Mouse (Mus musculus) myocyte (in vitro differentiated cells): ENCODE data around the gene Celf5. TPM values are rescaled to one million over a fixed set of nuclear protein-coding genes. Genes with fewer than 3 reads are reported as not detected.

Source experiments
- H3K27me3 ChIP-seq: one replicate; pipeline ENCODE4 v1.6.1; 2011; ENCODE audit not compliant: control insufficient read depth, insufficient read depth, insufficient read length
- H3K36me3 ChIP-seq: one replicate; pipeline ENCODE4 v1.6.1; 2011; ENCODE audit not compliant: control insufficient read depth, insufficient read depth
- H3K4me2 ChIP-seq: one replicate; pipeline ENCODE4 v1.6.1; 2011; ENCODE audit warnings: low read depth, control low read depth
- H3K4me3 ChIP-seq: one replicate; pipeline ENCODE4 v1.5.1; 2011; ENCODE audit warnings: mild to moderate bottlenecking, control low read depth, moderate library complexity
- H3K79me2 ChIP-seq: one replicate; pipeline ENCODE4 v1.6.1; 2011; ENCODE audit not compliant: control insufficient read depth, insufficient read depth
- H3ac ChIP-seq: one replicate; pipeline ENCODE4 v1.6.1; 2011; ENCODE audit not compliant: control insufficient read depth, insufficient read length
- CEBPB ChIP-seq: IDR thresholded peaks from 2 replicates; pipeline ENCODE4 v1.6.1; 2011; ENCODE audit warnings: mild to moderate bottlenecking, moderate library complexity; ENCODE audit not compliant: poor library complexity, insufficient read depth, severe bottlenecking
- E2F4 ChIP-seq: IDR thresholded peaks from one replicate; pipeline ENCODE4 v1.6.1; 2011; ENCODE audit warnings: mild to moderate bottlenecking, control low read depth, moderate library complexity; ENCODE audit not compliant: insufficient read depth
- MAX ChIP-seq: IDR thresholded peaks from one replicate; pipeline ENCODE4 v1.6.1; 2011; ENCODE audit warnings: low read depth, mild to moderate bottlenecking, control low read depth
- MYOD1 ChIP-seq, 3 experiments: IDR thresholded peaks; one replicate each; pipeline ENCODE4 v1.6.1; 2011; ENCODE audit warnings: control low read depth in 2 of 3, low read depth in 2 of 3, mild to moderate bottlenecking in 2 of 3, moderate library complexity in 1 of 3; ENCODE audit not compliant: insufficient read length in 2 of 3, control insufficient read depth in 1 of 3
- MYOG ChIP-seq, 3 experiments: IDR thresholded peaks; one replicate each; pipeline ENCODE4 v1.6.1; 2011; ENCODE audit warnings: control low read depth in 2 of 3, low read depth in 2 of 3, mild to moderate bottlenecking in 2 of 3; ENCODE audit not compliant: insufficient read length in 2 of 3, control insufficient read depth in 1 of 3, insufficient read depth in 1 of 3
- POLR2A ChIP-seq: IDR thresholded peaks from one replicate; pipeline ENCODE4 v1.6.1; 2011; ENCODE audit warnings: low read depth, mild to moderate bottlenecking, control low read depth, moderate library complexity; ENCODE audit not compliant: insufficient read length
- POLR2AphosphoS2 ChIP-seq: IDR thresholded peaks from one replicate; pipeline ENCODE4 v1.6.1; 2011; ENCODE audit warnings: low read depth, control low read depth; ENCODE audit not compliant: insufficient read length
- REST ChIP-seq: IDR thresholded peaks from one replicate; pipeline ENCODE4 v1.6.1; 2011; ENCODE audit warnings: mild to moderate bottlenecking, control low read depth, moderate library complexity; ENCODE audit not compliant: insufficient read depth, insufficient read length
- SRF ChIP-seq: IDR thresholded peaks from one replicate; pipeline ENCODE4 v1.6.1; 2011; ENCODE audit warnings: low read depth; ENCODE audit not compliant: control insufficient read depth, insufficient read length
- TCF12 ChIP-seq: IDR thresholded peaks from one replicate; pipeline ENCODE4 v1.6.1; 2011; ENCODE audit warnings: mild to moderate bottlenecking, control low read depth; ENCODE audit not compliant: poor library complexity, insufficient read depth, severe bottlenecking
- TCF3 ChIP-seq: IDR thresholded peaks from one replicate; pipeline ENCODE4 v1.6.1; 2011; ENCODE audit warnings: low read depth, control low read depth; ENCODE audit not compliant: insufficient read length
- USF1 ChIP-seq: IDR thresholded peaks from one replicate; pipeline ENCODE4 v1.6.1; 2011; ENCODE audit warnings: low read depth, mild to moderate bottlenecking, control low read depth, moderate library complexity
- polyA plus RNA-seq: library from polyadenylated mRNA; unstranded; fragments of >200 nt; fragmentation: generic; extraction: Trizol; gene quantifications from one replicate; pipeline ENCODE4 v1.2.1, GENCODE M21; 2012; ENCODE audit warnings: missing spikeins

Celf5 gene
- polyA plus RNA-seq, 1 experiment: 0.37 TPM

- Histone ChIP-seq H3K4me3 (no peak overlapping the region), H3K27me3 (peaks cover 7% of the 10 kb centered on the region), H3ac (no peak overlapping the region), H3K36me3 (no peaks in the 10 kb centered on the region), H3K79me2 (no peaks in the 10 kb centered on the region), H3K4me2 (no peak overlapping the region)
- no peak for TF ChIP-seq MYOG (IDR thresholded peaks at IDR 0.05; ENCODE audit: control insufficient read depth in 1 of 3, insufficient read depth in 1 of 3, insufficient read length in 2 of 3, low read depth in 2 of 3)
- TF ChIP-seq POLR2A: no peak
- TF ChIP-seq SRF: no peak
- TF ChIP-seq TCF12: no peak
- TF ChIP-seq REST: no peak
- no peak for TF ChIP-seq CEBPB
- no peak for TF ChIP-seq MYOD1 (IDR thresholded peaks at IDR 0.05; ENCODE audit: control insufficient read depth in 1 of 3, insufficient read length in 2 of 3, low read depth in 2 of 3)
- TF ChIP-seq E2F4: no peak
- TF ChIP-seq TCF3: no peak
- TF ChIP-seq POLR2AphosphoS2: no peak
- TF ChIP-seq MAX: no peak
- no peak for TF ChIP-seq USF1
These were observed 40.6 kb upstream of the Celf5 start for GRCm38 (mm10) chr10:81523142-81523541.

- Histone ChIP-seq H3K79me2 (no peaks in the 10 kb centered on the region), H3K4me3 (no peak overlapping the region), H3K27me3 (peaks cover 7% of the 10 kb centered on the region), H3K4me2 (no peak overlapping the region), H3ac (no peak overlapping the region), H3K36me3 (no peaks in the 10 kb centered on the region)
- TF ChIP-seq POLR2AphosphoS2 (no peak), USF1 (no peak), REST (no peak), POLR2A (no peak), TCF12 (no peak), MAX (no peak), SRF (no peak), MYOG (IDR thresholded peaks at IDR 0.05; ENCODE audit: control insufficient read depth in 1 of 3, insufficient read depth in 1 of 3, insufficient read length in 2 of 3, low read depth in 2 of 3) (no peak), MYOD1 (IDR thresholded peaks at IDR 0.05; ENCODE audit: control insufficient read depth in 1 of 3, insufficient read length in 2 of 3, low read depth in 2 of 3) (no peak), CEBPB (no peak), E2F4 (no peak), TCF3 (no peak)
These were observed 37.5 kb upstream of the Celf5 start for GRCm38 (mm10) chr10:81519978-81520365.

GRCm38 (mm10) chr10:81519227-81519977, 36.9 kb upstream of the Celf5 start:
- Histone ChIP-seq H3K4me3 (no peak overlapping the region), H3K4me2 (no peak overlapping the region), H3K79me2 (no peaks in the 10 kb centered on the region), H3K27me3 (peaks cover 7% of the 10 kb centered on the region), H3ac (no peak overlapping the region), H3K36me3 (no peaks in the 10 kb centered on the region)
- TF ChIP-seq POLR2AphosphoS2: no peak
- no peak for TF ChIP-seq E2F4
- TF ChIP-seq TCF12: no peak
- TF ChIP-seq USF1: no peak
- no peak for TF ChIP-seq MYOG (IDR thresholded peaks at IDR 0.05; ENCODE audit: control insufficient read depth in 1 of 3, insufficient read depth in 1 of 3, insufficient read length in 2 of 3, low read depth in 2 of 3)
- TF ChIP-seq CEBPB: no peak

- no peaks in the 10 kb centered on the region for H3K36me3 ChIP-seq
- H3ac ChIP-seq: no peak overlapping the region
- no peak overlapping the region for H3K4me2 ChIP-seq
These were observed 36.0 kb upstream of the Celf5 start for GRCm38 (mm10) chr10:81518546-81518945.

GRCm38 (mm10) chr10:81517227-81517626, 34.7 kb upstream of the Celf5 start:
- TF ChIP-seq POLR2A: no peak
- TF ChIP-seq MYOD1 (IDR thresholded peaks at IDR 0.05; ENCODE audit: control insufficient read depth in 1 of 3, insufficient read length in 2 of 3, low read depth in 2 of 3): no peak
- TF ChIP-seq POLR2AphosphoS2: no peak
- TF ChIP-seq TCF3: no peak
- TF ChIP-seq E2F4: no peak
- TF ChIP-seq USF1: no peak
- TF ChIP-seq TCF12: no peak
- H3K36me3 ChIP-seq: no peaks in the 10 kb centered on the region
- H3K27me3 ChIP-seq: peaks cover 7% of the 10 kb centered on the region
- H3K4me3 ChIP-seq: no peak overlapping the region
- H3K79me2 ChIP-seq: no peaks in the 10 kb centered on the region
- no peak overlapping the region for H3K4me2 ChIP-seq
- no peak overlapping the region for H3ac ChIP-seq

More at GRCm38 (mm10) chr10:81518546-81518945, 36.0 kb upstream of the Celf5 start:
- H3K27me3 ChIP-seq: peaks cover 7% of the 10 kb centered on the region
- no peak overlapping the region for H3K4me3 ChIP-seq
- peak; percentile 15 to 69 (median 60) for TF ChIP-seq MYOD1 (IDR thresholded peaks at IDR 0.05; ENCODE audit: control insufficient read depth in 1 of 3, insufficient read length in 2 of 3, low read depth in 2 of 3)
- TF ChIP-seq MYOG (IDR thresholded peaks at IDR 0.05; ENCODE audit: control insufficient read depth in 1 of 3, insufficient read depth in 1 of 3, insufficient read length in 2 of 3, low read depth in 2 of 3): peak in 2 of 3 experiments; percentile 34 to 71
- TF ChIP-seq USF1: no peak
- no peaks in the 10 kb centered on the region for H3K79me2 ChIP-seq
